Mouse (Mus musculus) activated CD4-positive, CD25-positive, alpha-beta regulatory T cell, adult 4 months (primary cell): ENCODE data around the gene Marveld1. TPM values are rescaled to one million over a fixed set of nuclear protein-coding genes. Genes with fewer than 3 reads are reported as not detected.

Experiments
- ATAC-seq: one replicate; pipeline ENCODE4 v1.8.0; 2017
- polyA plus RNA-seq, 2 experiments: library from polyadenylated mRNA; unstranded; fragments of 100-300 nt; shearing (Covaris generic); gene quantifications; one replicate each; pipeline ENCODE4 v1.2.1; 2017

Marveld1 gene
- 1 to 10 TPM; 5.7 to 6.5 TPM for polyA plus RNA-seq

DNA sequence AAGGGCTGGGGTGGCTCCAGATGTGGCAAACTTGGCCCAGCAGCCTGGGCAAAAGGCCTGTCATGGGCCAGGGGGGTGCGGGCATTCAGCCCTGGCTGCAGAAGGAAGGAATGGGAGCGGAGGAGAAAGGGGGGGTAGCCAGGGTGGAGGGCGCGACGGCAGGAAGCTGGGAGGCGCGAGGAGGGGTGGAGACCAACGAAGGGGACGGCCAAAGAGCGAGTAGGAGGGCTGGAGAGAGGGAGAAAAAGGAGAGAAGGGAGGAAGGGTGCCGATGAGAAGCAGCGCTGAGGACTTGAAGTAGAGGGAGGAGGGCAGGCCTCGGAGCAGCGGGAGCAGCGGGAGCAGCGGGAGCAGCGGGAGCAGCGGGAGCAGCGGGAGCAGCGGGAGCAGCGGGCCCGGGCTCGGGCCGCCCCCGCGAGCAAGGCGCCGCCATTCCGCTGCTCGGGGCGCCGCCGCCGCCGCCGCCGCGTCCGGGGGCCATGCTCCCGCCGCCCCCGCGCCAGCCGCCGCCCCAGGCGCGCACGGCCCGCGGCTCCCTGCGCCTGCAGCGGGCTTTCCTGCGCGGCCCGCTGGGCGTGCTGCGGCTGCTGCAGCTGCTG lies at the start of gene Marveld1:
Marveld1 (plus strand) TSS at position 231 of the 599 bp plus-strand sequence.
- peak; percentile 67 for ATAC-seq

GRCm38 (mm10) chr19:42099406-42099805 lies 47.8 kb upstream of the Marveld1 start:
- ATAC-seq, result no peak

- no peak for ATAC-seq
Observed at GRCm38 (mm10) chr19:42104681-42105080, 42.5 kb upstream of the Marveld1 start.

DNA sequence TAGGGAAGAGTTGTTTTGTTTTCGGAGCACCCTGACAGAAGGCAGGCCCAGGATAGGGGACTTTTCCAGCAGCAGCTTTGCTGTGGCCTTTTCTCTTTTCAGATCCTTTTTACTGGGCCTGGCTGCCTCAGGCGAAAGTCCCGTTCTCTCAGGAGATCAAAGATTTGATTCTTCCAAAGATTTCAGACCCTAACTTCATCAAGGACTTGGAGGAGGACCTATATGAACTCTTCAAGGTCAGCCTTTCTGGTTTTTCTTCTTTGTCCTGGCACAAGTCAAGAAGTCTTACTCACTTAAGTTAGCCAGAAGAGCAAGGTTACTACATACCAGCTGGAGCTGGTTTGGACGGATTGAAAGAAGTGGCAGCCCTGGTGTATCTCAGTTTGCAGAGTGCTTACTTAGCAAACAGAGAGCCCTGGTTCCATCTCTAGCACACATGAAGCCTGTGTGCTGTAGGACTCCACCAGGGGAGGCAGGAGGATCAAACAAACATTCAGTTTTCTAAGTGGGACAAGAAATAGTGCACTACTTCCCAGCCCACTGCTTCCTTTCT lies 31.3 kb upstream of the Marveld1 start:
- no peak for ATAC-seq

- ATAC-seq, result no peak
Observed at GRCm38 (mm10) chr19:42118142-42118541, 29.1 kb upstream of the Marveld1 start.

GRCm38 (mm10) chr19:42118596-42118995 lies 28.6 kb upstream of the Marveld1 start:
- ATAC-seq, result no peak

DNA sequence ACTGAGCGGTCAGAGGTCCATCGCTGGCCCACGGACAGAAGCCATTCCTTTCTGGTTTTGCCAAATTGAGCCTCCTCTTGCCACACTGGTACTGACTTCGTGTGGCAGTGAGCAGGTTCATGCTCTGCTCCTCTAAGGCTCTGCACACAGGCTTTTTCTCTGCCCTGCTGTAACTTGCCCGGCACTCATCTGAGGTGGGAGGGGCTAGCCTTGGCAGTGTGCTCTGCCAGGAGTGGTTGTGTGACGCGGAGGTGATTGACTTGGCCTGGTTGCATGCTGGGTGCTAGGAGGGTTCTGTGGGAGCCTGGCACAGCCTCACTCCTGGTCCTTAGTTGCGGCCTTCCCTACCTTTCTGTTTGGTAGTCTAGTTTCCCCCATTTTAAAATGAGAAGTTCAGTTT lies 26.7 kb upstream of the Marveld1 start:
- ATAC-seq, result no peak

DNA sequence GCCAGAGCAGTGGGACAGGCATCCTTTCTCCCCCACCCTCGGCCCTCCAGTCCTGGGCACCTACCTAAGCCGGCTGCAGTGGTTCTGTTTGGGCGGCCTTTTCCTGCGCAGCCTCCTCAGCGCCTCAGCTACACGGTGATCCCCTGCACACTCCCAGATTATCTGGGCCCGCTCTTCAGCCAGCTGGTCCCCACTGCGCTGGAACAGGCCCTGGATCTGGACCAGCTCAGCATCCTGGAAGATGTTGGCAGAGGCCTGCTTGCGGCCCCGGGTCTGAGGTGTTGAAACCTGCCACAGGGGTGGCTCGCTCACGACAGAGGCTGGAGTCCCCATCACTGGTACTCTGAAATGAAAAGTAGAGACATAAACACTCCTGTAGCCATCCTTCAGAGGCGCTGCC lies 22.5 kb upstream of the Marveld1 start:
- no peak for ATAC-seq

- ATAC-seq, result no peak
Observed at GRCm38 (mm10) chr19:42125501-42126218, 21.5 kb upstream of the Marveld1 start.

DNA sequence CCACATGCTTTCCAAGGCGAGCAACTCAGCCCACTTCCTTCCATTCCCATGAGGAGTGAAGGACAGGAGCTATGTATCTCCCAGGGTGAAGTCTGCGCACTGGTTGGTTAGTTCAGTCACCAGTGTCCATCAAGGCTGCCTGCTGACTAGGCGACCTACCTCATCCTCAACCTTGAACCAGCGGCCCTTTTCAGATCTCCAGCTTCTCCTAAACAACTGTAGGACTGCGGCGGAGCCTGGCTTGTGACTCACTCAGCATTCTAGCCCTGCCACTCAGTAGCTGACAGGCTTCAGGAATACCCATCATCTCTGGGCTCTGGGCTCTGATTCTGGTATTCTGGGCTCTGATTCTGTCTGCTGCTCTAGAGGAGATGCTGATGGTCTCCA lies 21.0 kb upstream of the Marveld1 start:
- no peak for ATAC-seq

DNA sequence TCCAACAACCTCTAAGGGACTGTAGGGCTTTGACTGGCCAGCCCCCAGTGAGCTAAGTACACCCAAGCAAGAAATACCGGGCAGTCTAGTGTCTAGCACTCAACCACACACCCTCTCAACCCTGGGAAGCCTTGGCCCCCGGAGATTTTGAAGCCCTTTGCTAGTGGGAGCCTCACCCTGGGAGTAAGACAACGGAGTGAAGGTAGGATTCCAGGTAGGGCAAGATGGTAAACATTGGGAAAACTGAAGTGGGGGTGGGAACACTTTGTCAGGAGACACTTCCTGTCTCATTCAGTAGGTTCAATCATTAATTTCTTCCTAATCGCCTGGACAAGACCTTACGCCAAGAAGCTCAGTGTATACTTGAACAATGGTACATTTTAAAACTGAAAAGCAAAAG lies 20.2 kb upstream of the Marveld1 start:
- no peak for ATAC-seq

DNA sequence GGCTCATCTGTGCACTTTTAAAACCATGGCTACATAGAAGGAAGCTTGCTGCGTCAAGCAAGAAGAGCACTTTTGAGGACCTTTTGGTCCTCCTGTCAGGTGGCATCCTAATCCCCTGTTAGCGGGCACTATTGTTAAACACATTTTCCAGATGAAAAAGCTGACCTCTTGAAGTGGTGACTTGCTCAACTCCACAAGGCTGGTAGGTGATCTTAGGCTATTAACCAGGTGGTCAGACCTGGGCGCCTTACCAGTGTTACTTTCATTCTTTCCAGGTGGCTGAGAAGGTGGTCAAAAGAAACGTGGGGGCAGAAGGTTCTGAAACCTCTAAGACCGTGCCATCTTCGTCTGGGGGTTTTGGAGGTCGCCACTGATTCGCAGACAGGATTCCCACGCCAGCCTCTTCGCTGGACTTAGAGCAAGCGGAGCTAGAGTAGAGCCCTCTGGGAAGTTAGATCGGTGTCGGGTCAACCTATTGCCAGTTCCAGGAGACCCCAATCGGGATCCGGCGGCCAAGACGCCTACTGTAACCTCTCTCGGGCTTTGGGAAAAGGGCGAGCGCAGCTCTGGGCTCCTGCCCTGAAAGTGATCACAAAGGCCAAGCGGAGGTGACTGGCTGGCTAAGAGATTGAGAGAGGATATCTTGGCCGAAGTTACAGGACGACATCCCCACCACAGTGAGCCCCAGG lies 19.0 kb upstream of the Marveld1 start:
- ATAC-seq, result no peak

- ATAC-seq, result peak; percentile 90
Observed at GRCm38 (mm10) chr19:42128787-42129508, 18.3 kb upstream of the Marveld1 start, which contains the start of gene Avpi1. Gene Avpi1, minus strand, starts transcription at chr19:42129059.

GRCm38 (mm10) chr19:42129509-42130293 lies 17.5 kb upstream of the Marveld1 start:
- ATAC-seq, result peak; percentile 24

DNA sequence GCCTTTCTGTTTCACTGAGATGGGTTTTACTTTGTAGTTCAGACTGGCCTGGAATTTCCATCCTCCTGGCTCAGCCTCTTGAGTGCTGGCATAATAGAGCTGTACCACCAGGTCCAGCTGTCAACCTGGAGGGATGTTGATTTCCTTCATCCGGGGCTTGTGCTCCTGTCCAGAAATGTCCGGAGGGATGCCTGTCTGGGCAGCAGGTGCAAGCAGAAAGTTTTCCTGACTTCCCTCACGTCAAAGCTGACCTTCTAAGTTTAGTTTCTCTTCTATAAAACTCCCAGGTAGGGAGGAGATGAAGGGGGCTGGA lies 16.9 kb upstream of the Marveld1 start:
- no peak for ATAC-seq

- ATAC-seq, result no peak
Observed at GRCm38 (mm10) chr19:42131101-42131500, 16.1 kb upstream of the Marveld1 start.

DNA sequence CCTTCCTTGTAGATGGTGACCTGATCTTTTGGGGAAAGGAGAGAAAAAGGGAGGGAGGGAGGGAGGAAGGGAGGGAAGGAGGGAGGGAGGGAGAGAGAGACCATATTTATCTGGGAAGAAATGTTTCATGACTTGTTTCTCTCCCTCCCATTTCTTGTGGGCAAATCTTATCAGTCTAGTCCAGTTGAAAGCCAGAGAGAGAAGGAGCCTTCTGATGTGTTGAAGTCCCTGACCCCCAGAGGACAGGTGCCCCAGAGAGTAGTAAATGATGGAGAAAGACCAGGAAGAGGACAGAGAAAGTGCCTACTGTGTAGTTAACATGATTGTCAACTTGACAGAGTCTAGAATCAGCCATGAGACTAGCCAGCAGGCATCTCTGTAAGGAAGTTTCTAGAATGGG lies 12.1 kb upstream of the Marveld1 start:
- ATAC-seq, result no peak

DNA sequence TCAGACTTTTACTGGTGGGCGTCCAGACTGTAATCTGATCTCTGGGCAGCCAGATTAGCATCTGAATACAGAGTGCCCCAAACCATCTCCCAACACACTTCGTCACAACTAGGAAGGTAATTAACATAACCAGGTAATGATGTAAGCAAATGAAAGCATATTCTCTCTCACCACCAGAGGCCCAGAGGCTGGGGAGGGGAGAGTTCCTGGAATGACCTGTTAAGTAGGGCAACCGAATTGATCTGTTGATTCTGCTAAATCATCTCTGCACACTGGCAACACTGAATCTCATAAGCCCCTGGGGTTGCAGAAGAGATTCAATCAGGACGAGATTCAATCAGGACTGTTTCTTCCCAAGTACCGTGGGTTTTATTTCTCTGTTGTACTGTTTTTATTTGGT lies 11.1 kb upstream of the Marveld1 start:
- no peak for ATAC-seq

DNA sequence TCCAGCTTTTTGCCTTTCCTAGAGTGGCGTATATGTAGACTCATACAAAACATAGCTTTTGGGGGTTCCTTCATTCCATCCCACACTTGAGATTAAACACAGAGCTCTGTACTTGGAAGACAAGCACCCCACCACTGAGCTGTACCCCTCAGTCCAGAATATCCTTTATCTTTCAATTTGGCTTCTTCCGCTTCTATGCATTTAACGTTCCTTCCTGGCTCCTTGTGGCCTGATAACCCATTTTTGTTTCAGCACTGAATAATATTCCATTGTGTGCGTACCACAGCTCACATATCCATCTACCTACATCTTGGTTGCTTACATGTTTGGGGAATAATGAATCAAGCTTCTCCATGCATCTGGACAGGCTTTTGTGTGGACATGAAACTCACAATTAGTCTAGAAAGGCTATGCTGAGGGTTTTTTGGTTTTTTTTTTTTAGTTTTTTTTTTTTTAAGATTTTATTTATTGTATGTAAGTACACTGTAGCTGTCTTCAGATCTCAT lies 10.0 kb upstream of the Marveld1 start:
- ATAC-seq, result no peak

DNA sequence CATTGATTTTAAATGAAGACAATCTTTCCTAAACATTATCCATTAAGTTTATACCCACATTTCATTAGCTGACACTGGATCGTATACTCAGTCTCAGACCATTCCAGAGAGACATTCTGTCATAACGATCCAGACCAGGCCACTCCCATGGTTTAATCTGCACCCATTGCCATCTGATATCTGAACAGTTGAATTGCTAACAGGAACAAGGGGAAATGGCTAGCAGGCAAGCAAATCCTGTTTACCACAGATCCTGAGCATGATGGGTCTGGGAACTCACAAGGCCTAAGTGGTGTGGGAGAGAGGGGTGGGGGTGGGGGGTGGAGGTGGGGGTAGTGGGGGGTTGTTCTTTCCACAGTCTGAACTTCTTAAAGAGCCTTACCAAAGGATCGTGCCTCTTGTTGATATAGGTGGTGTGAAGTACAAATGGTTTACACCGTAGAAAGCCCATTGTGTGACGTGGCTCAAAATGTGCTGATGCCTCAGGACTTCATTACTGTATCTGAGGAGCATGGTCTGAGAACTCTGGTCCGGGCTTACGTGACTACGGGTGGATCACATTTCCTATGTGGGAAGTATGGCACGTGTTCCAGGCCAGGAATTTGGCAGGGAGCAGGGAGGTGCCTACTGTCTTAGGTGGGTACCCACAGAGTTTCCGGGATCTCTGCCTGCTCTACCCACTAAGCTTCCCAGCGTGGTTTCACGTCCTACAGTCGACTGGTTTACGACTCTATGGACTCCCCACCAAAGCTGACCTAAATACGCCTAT lies 8.5 kb upstream of the Marveld1 start:
- ATAC-seq, result no peak
